Mouse (Mus musculus): ENCODE measurements around the gene Map3k19.

- no peak for TF ChIP-seq CHD2 (IDR thresholded peaks at IDR 0.05; ENCODE audit: low read depth, low read length)
- TF ChIP-seq HCFC1 (IDR thresholded peaks at IDR 0.05; ENCODE audit: borderline replicate concordance, insufficient read depth, low read length): no peak
Measured at GRCm38 (mm10) chr1:127833714-127834113, 21.1 kb downstream of the Map3k19 start.

Measured in ES-E14 (cell line).